Mouse (Mus musculus): ENCODE results near the gene Vmn1r183.
"Not testable (repeated sequence)": the region's sequence is repeated elsewhere in the genome, so short reads cannot be mapped to it uniquely, and the experiment has no call there.

Gene Vmn1r183

DNA sequence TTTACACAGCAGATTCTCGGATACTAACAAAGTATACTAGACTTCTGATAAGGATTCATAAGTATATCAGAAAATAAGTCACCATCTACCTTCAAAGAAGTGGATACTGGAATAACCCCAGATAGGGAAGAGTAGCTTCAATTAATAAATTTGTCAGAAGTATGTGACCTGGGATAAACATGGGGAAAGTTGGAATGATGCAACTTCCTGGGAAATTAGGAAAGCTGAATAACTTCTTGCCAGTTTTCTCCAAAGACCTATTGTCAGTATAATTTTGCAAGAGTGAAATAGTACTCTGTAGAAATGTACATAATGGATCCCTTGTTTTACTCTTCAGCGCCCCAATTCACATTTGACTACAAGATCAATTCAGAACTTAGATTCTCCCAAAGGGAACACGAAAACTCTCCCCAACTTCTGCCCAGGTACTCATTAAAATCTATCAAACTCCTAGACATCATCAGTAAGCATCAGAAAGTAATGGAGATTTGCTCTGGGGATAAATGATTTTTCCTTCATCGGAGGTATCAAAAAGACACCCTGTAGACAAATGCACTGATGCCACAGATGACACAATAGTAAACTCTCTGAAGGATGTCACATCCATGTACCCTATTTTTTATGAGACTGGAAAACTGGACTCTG lies at the start of gene Vmn1r183:
Gene Vmn1r183, plus strand, starts transcription at position 595 of the 645 bp plus-strand sequence.
- in situ Hi-C loops (cut with MboI; ENCODE audit: unreplicated experiment in 2 of 2) = no loop called here

DNA sequence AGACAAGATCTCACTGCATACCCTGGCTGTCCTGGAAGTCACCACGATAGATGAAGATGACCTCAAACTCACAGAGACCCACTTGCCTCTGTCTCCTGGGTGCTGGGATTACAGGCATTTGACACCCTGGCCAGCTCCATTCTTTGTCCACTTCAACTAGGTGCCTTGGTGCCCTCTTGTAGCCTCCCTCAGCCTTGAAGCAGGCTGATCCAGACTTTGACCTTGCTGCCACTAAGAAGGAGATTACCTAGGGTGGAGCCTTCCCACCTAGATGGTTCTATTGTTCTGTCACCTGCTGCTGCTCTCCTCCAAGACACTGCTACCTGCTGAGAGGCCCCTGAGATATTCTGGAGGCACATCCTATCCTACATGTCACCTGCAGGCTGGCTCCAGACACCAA lies 21.4 kb downstream of the Vmn1r183 start:
- in situ Hi-C loops (cut with MboI; ENCODE audit: unreplicated experiment in 2 of 2) = not testable (repeated sequence)

DNA sequence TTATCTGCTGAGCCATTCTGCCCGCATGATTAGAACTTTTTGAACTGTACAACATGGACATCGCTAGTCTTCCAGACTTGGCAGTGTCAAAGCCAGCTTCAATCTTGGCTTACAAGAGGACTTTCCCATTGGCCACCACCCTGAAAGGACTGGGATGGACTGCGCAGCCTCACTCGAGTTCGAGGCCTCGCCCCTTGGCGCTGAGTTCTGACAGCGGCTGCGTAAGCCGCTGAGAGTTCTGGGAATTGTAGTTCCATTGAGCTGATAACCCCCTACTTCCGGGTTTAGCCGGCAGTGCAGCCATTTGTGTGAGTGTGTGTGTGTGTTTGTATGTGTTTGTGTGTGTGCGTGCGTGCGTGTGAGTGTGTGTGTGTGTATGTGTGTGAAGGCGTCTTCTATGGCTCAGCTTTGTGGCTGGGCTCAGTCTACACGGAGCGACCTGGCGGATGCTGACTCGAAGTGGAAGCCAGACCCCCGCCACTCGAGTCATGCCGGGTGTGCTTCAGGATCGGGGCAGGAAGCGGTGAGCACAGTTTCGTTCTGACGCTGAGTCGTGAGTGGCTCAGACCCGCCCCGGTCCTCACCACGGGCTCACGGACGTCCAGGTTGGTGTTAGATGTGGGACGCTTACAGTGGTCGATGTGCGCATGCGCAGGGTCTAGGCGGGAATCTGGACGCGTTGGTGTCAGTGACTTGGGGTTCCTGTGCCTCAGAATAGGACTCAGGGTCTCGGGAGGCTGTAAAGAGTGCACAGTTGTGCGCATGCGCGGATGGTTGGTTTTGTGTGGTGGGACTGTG lies 28.8 kb downstream of the Vmn1r183 start, which contains the start of gene Zfp180:
Gene Zfp180, plus strand, starts transcription at position 291 of the 798 bp plus-strand sequence.
- in situ Hi-C loops (cut with MboI; ENCODE audit: unreplicated experiment in 2 of 2) = loop anchor here (5.0 to 25.0 kb wide), 4 partner anchors 53 to 1680 kb away; partner anchors contain the start of genes Zfp94 (in 2 of the 2), Hnrnpul1 (in 1 of the 2) and Zfp235 (in 1 of the 2)

DNA sequence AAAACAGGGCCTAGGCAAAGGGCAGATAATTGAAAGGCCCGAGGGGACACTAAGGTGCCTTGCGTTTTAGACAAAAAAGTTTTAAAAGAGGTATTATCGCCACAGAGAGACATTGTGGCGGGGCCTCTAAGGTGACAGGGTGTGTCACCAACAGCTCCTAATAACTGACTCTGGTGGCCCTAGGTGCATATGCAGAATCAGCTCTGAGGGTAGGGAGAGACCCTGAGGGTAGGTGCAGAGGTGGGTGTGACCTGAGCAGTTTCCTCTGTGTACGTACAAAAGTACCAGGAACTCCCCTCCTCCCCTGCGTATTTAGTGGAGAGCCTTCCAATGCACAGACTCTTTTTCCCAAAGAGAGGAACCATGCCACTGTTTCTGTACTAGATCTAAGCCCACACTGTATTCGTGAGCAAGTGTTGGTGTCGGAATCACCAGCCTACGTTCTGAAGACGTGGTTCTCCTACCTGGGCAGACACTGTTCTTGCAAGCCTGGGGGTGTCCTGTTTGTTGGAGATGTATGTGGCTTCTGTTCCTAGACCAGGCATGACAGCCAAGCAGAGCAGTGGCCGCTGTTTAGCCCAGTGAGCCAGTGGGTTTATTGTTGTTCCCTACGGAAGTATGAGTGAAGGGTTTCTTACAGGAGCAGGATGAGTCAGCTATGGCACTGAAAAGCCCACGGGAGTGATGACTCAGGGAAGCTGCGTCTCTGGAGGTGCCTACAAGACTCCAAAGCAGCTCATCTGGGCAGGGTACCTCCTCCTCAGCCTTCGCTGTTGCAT lies 29.6 kb downstream of the Vmn1r183 start:
- in situ Hi-C loops (cut with MboI; ENCODE audit: unreplicated experiment in 2 of 2) = loop anchor here (5.0 to 25.0 kb wide), 4 partner anchors 52 to 1680 kb away; partner anchors contain the start of genes Zfp94 (in 2 of the 2), Hnrnpul1 (in 1 of the 2) and Zfp235 (in 1 of the 2)

DNA sequence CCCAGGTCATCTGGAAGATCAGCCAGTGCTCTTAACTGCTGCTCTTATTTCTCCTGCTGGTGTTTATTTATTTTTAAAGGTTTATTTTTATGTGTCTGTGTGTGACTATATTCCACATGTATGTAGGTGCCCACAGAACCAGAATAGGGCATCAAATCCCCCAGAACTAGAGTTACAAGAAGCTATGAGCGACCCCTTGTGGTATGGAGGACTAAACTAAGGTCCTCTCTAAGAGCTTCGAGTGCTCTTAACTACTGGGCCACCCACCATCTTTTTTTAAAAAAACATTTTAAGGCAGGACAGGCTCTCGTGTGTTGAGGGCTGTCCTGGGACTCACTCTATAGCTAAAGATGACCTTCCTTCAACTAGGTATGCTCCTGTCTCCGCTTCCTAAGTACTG lies 33.8 kb downstream of the Vmn1r183 start:
- in situ Hi-C loops (cut with MboI; ENCODE audit: unreplicated experiment in 2 of 2) = loop anchor here (10.0 to 25.0 kb wide), 3 partner anchors 48 to 1675 kb away; partner anchors contain the start of genes Hnrnpul1 (in 1 of the 2), Zfp235 (in 1 of the 2) and Zfp94 (in 1 of the 2)

DNA sequence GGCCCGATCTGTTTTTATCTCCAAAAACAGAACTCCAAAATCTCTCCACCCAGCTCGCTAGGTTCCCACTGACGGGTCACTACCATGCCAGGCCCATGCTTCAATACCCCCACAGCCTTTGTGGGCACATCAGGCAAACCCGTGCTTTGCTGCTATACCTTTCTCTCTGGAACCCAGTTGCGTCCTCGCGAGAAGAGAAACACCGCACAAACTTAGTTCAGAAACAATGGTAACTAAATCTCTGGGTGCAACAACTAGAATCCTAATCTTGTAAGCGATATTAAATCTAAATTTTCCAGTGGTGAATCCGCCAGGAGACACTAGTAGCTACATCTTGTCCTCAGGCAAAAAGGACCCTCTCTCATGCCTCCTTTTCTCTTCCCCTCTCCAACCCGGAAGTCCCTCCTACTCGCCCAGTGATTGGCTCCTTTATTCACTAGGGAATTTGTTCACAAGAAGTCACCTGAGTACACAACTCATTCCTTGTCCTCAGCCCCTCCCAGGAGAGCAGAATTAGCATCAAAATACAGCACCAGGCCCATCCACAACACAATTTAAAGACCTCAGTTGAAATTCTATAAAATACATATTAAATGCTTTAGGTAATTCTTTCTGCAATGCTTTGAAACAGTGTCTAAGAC lies 34.6 kb downstream of the Vmn1r183 start:
- in situ Hi-C loops (cut with MboI; ENCODE audit: unreplicated experiment in 2 of 2) = loop anchor here (10.0 to 25.0 kb wide), 3 partner anchors 47 to 1675 kb away; partner anchors contain the start of genes Hnrnpul1 (in 1 of the 2), Zfp235 (in 1 of the 2) and Zfp94 (in 1 of the 2)

DNA sequence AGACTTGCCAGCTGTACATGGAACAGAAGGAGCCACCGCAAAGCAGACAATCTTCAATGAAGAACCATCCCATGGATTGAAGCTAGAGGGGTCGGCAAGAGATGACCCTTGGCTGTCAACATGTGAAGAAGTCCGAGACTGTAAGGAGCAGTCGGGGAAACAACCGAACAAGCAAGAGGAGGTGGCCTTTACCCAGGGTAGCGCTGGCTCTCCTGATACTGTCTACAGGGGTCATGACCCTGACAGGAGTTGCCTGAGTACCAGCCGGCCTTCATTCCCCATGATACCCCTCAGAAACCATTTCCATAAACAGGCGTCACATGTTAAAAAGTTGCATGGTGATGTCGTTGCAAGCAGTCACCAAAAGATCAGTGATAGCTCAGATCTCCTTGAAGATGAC lies 51.3 kb downstream of the Vmn1r183 start:
- in situ Hi-C loops (cut with MboI; ENCODE audit: unreplicated experiment in 2 of 2) = no loop called here

DNA sequence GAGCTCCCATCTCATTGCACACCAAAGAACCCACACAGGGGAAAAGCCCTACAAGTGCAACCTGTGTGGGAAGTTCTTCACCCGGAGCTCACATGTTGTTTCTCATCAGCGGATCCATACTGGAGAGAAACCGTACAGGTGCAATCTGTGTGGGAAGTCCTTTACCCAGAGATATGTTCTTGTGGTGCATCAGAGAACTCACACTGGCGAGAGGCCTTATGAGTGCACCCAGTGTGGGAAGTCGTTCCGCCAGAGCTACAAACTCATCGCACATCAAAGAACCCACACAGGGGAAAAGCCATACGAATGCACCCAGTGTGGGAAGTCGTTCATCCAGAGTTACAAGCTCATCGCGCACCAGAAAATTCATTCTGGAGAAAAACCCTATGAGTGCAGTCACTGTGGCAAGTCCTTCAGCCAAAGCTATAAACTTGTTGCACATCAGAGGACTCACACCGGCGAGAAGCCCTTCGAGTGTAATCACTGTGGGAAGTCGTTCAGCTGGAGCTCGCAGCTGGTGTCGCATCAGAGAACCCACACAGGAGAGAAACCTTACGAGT lies 52.2 kb downstream of the Vmn1r183 start:
- in situ Hi-C loops (cut with MboI; ENCODE audit: unreplicated experiment in 2 of 2) = no loop called here

DNA sequence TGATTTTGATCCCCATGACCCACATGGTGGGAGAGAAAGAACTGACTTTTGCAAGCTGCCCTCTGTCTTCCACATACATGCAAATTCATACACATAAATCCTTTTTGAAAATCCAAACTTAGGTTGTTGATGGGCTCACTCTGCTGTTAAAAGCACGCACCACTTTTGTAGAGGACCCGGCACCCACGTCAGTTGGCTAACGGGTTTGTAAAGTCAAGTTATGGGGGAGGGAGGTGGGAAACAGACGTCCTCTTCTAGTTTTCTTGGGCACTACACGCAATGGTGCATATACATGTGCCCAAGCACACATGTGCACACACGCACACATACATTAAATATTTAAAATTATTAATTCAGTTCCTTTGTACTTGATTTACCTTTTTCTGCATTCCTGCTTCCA lies 57.8 kb downstream of the Vmn1r183 start:
- in situ Hi-C loops (cut with MboI; ENCODE audit: unreplicated experiment in 2 of 2) = no loop called here

DNA sequence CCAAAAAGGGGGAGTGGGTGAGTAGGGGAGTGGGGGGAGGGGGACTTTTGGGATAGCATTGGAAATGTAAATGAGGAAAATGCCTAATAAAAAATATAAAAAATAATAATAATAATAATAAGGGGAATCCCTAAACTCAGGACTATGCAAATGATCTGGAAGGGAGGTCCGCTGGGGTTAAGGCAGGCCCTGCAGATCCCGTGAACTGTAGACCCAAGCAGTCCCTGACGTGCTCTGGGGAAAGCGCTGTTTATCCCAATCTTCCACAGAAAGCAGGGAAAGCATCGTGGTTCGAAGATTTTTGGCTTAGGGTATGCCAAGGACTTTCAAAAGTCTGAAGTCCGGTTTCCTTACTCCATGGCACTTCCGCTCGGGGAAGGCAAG lies 58.7 kb downstream of the Vmn1r183 start:
- in situ Hi-C loops (cut with MboI; ENCODE audit: unreplicated experiment in 2 of 2) = no loop called here

DNA sequence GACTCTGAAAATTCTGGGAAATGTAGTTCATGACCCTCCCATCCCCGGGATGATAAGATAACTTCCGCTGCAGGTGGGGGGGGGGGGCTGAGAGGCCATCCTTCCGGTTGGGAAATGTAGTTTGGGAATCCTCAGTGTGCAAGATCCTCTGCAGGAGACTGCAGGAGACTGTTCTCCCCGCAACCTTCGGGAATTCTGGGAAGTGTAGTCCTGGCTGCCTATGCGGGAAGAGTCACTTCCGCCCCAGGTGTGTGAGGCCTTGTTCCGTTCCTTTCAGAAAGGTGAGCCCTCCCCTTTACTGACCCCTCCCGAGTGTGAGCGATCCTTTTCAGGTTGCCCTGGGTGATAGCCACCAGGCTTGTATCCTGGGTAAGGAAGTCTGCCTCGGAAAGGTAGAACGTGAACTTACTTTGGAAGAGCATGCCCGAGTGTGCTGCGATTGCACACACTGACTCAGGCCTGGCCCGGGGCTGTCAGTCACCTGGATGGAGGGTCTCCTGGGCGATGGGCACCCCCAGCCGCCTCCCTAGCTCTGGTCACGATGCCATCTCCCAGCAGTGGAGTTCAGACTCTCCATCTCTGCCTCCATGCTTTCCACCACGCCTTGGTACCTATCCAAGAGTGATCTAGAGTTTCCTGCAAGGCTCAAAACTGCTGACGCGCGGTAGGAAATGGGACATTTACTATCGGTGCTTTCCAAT lies 59.3 kb downstream of the Vmn1r183 start, which contains the start of gene Zfp112:
Gene Zfp112, plus strand, starts transcription at position 159 of the 701 bp plus-strand sequence.
- in situ Hi-C loops (cut with MboI; ENCODE audit: unreplicated experiment in 2 of 2) = no loop called here

DNA sequence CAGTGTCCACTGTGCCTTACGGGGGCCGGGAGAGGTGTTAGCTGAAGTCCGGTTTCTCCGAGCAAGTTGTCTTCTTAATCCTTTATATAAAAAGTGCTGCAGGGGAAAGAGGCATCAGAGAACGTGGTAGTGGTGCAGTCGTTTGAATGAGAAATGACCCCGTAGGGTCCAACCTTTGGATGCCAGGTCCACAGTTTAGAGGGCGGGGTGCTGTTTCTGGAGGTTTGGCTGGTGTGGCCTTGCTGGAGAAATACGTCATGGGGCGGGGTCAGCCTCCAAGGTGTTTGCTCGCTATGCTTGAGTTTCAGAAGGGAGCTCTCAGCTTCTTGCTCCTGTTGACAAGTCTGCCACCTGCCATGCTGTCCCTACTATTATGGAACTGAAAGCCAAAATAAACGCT lies 59.9 kb downstream of the Vmn1r183 start:
- in situ Hi-C loops (cut with MboI; ENCODE audit: unreplicated experiment in 2 of 2) = no loop called here

Measured in v-Abl transformed pro-B cells (cell line).